Mouse (Mus musculus): ENCODE measurements at regions not wholly inside any gene's neighbourhood (a gene's known extent, or its start where the extent isn't known, plus 50 kb on each side); places are given as distances from the start of the nearest gene placed in this dataset.

GRCm38 (mm10) chr16:93123707-93124106, 297.8 kb upstream of the Runx1 start:
- Histone ChIP-seq H3K4me3 (ENCODE audit: insufficient read depth in 1 of 2, low read depth in 1 of 2, low read length in 2 of 2, poor library complexity in 1 of 2, severe bottlenecking in 1 of 2) (no peak overlapping the region), H3K4me1 (ENCODE audit: control insufficient read depth in 2 of 2, insufficient read depth in 2 of 2, low read length in 2 of 2, poor library complexity in 1 of 2) (no peaks in the 10 kb centered on the region), H3K9me3 (ENCODE audit: control insufficient read depth, insufficient read depth, low read depth, low read length) (no peaks in the 10 kb centered on the region), H3K36me3 (ENCODE audit: control insufficient read depth, insufficient read depth, low read length, poor library complexity, severe bottlenecking) (no peaks in the 10 kb centered on the region), H3K27ac (ENCODE audit: insufficient read depth, low read depth, low read length, poor library complexity, severe bottlenecking) (no peak overlapping the region), H3K9ac (ENCODE audit: insufficient read depth, low read depth, low read length, poor library complexity, severe bottlenecking) (no peak overlapping the region)
- in situ Hi-C loops (cut with MboI; ENCODE audit: low sequenced_read_pairs in 2 of 2, unreplicated experiment in 2 of 2): no loop called here
- no peak for TF ChIP-seq HCFC1 (IDR thresholded peaks at IDR 0.05; ENCODE audit: borderline replicate concordance, insufficient read depth, low read length)
- TF ChIP-seq ZNF384 (IDR thresholded peaks at IDR 0.05; ENCODE audit: low read depth, low read length): no peak
- TF ChIP-seq CHD2 (IDR thresholded peaks at IDR 0.05; ENCODE audit: low read depth, low read length): no peak
- TF ChIP-seq MAFK (IDR thresholded peaks at IDR 0.05; ENCODE audit: insufficient read depth, low read depth, low read length): no peak
- TF ChIP-seq ZC3H11A (IDR thresholded peaks at IDR 0.05; ENCODE audit: borderline replicate concordance, low read depth, low read length): no peak
- DNase-seq (ENCODE audit: low read depth, low spot score): no peak

GRCm38 (mm10) chr16:93116111-93116969, 290.4 kb upstream of the Runx1 start:
- Histone ChIP-seq H3K27ac (ENCODE audit: insufficient read depth, low read depth, low read length, poor library complexity, severe bottlenecking) (no peak overlapping the region), H3K36me3 (ENCODE audit: control insufficient read depth, insufficient read depth, low read length, poor library complexity, severe bottlenecking) (no peaks in the 10 kb centered on the region), H3K4me3 (ENCODE audit: insufficient read depth in 1 of 2, low read depth in 1 of 2, low read length in 2 of 2, poor library complexity in 1 of 2, severe bottlenecking in 1 of 2) (no peak overlapping the region), H3K9ac (ENCODE audit: insufficient read depth, low read depth, low read length, poor library complexity, severe bottlenecking) (no peak overlapping the region), H3K4me1 (ENCODE audit: control insufficient read depth in 2 of 2, insufficient read depth in 2 of 2, low read length in 2 of 2, poor library complexity in 1 of 2) (no peaks in the 10 kb centered on the region), H3K9me3 (ENCODE audit: control insufficient read depth, insufficient read depth, low read depth, low read length) (no peaks in the 10 kb centered on the region)
- in situ Hi-C loops (cut with MboI; ENCODE audit: low sequenced_read_pairs in 2 of 2, unreplicated experiment in 2 of 2): no loop called here
- DNase-seq (ENCODE audit: low read depth, low spot score): no peak
- TF ChIP-seq MAFK (IDR thresholded peaks at IDR 0.05; ENCODE audit: insufficient read depth, low read depth, low read length) (no peak), ZNF384 (IDR thresholded peaks at IDR 0.05; ENCODE audit: low read depth, low read length) (no peak), ZC3H11A (IDR thresholded peaks at IDR 0.05; ENCODE audit: borderline replicate concordance, low read depth, low read length) (no peak), CHD2 (IDR thresholded peaks at IDR 0.05; ENCODE audit: low read depth, low read length) (no peak), HCFC1 (IDR thresholded peaks at IDR 0.05; ENCODE audit: borderline replicate concordance, insufficient read depth, low read length) (no peak)

- Histone ChIP-seq H3K27ac (ENCODE audit: insufficient read depth, low read depth, low read length, poor library complexity, severe bottlenecking) (no peak overlapping the region), H3K9me3 (ENCODE audit: control insufficient read depth, insufficient read depth, low read depth, low read length) (no peaks in the 10 kb centered on the region), H3K4me3 (ENCODE audit: insufficient read depth in 1 of 2, low read depth in 1 of 2, low read length in 2 of 2, poor library complexity in 1 of 2, severe bottlenecking in 1 of 2) (no peak overlapping the region), H3K36me3 (ENCODE audit: control insufficient read depth, insufficient read depth, low read length, poor library complexity, severe bottlenecking) (no peaks in the 10 kb centered on the region), H3K9ac (ENCODE audit: insufficient read depth, low read depth, low read length, poor library complexity, severe bottlenecking) (no peak overlapping the region), H3K4me1 (ENCODE audit: control insufficient read depth in 2 of 2, insufficient read depth in 2 of 2, low read length in 2 of 2, poor library complexity in 1 of 2) (no peaks in the 10 kb centered on the region)
- no peak for DNase-seq (ENCODE audit: low read depth, low spot score)
- in situ Hi-C loops (cut with MboI; ENCODE audit: low sequenced_read_pairs in 2 of 2, unreplicated experiment in 2 of 2): no loop called here
- TF ChIP-seq MAFK (IDR thresholded peaks at IDR 0.05; ENCODE audit: insufficient read depth, low read depth, low read length) (no peak), HCFC1 (IDR thresholded peaks at IDR 0.05; ENCODE audit: borderline replicate concordance, insufficient read depth, low read length) (no peak), ZNF384 (IDR thresholded peaks at IDR 0.05; ENCODE audit: low read depth, low read length) (no peak)
These were observed 285.0 kb upstream of the Runx1 start for GRCm38 (mm10) chr16:93110912-93111311.

GRCm38 (mm10) chr16:93110451-93110850, 284.5 kb upstream of the Runx1 start:
- Histone ChIP-seq H3K9me3 (ENCODE audit: control insufficient read depth, insufficient read depth, low read depth, low read length) (no peaks in the 10 kb centered on the region), H3K27ac (ENCODE audit: insufficient read depth, low read depth, low read length, poor library complexity, severe bottlenecking) (no peak overlapping the region), H3K9ac (ENCODE audit: insufficient read depth, low read depth, low read length, poor library complexity, severe bottlenecking) (no peak overlapping the region), H3K4me3 (ENCODE audit: insufficient read depth in 1 of 2, low read depth in 1 of 2, low read length in 2 of 2, poor library complexity in 1 of 2, severe bottlenecking in 1 of 2) (no peak overlapping the region), H3K36me3 (ENCODE audit: control insufficient read depth, insufficient read depth, low read length, poor library complexity, severe bottlenecking) (no peaks in the 10 kb centered on the region), H3K4me1 (ENCODE audit: control insufficient read depth in 2 of 2, insufficient read depth in 2 of 2, low read length in 2 of 2, poor library complexity in 1 of 2) (no peaks in the 10 kb centered on the region)
- DNase-seq (ENCODE audit: low read depth, low spot score): no peak
- TF ChIP-seq HCFC1 (IDR thresholded peaks at IDR 0.05; ENCODE audit: borderline replicate concordance, insufficient read depth, low read length) (no peak), ZC3H11A (IDR thresholded peaks at IDR 0.05; ENCODE audit: borderline replicate concordance, low read depth, low read length) (no peak), CHD2 (IDR thresholded peaks at IDR 0.05; ENCODE audit: low read depth, low read length) (no peak), ZNF384 (IDR thresholded peaks at IDR 0.05; ENCODE audit: low read depth, low read length) (no peak), MAFK (IDR thresholded peaks at IDR 0.05; ENCODE audit: insufficient read depth, low read depth, low read length) (no peak)
- in situ Hi-C loops (cut with MboI; ENCODE audit: low sequenced_read_pairs in 2 of 2, unreplicated experiment in 2 of 2): no loop called here
